In genomic region chr10:11319446-11319970, GRCm38 (mm10) we compare ENCODE assay signal across 22 mouse cellular contexts. TPM values are rescaled to one million over a fixed set of nuclear protein-coding genes. Genes with fewer than 3 reads are reported as not detected.
DNase-seq lines count a peak whose midpoint lies in the region; ATAC-seq and TF ChIP-seq lines count a peak whose summit lies in the region.
"Had no signal": no experiment of that assay in that cellular context is flagged by ENCODE, and none has a peak within 500 bp of the region (broad histone marks: within the 10 kb centered on the region; RNA-seq: fewer than 3 reads in every experiment).

No protein-coding gene starts in this region.

- H3K9me3 ChIP-seq in lung, postnatal 0 days (ENCODE audit: low read length): no peaks in the 10 kb centered on the region
- no peaks in the 10 kb centered on the region for H3K9me3 ChIP-seq in ES-E14 (ENCODE audit: control insufficient read depth, insufficient read depth, low read depth, low read length)
- H3K9me3 ChIP-seq: embryonic facial prominence, embryonic 10.5 days; embryonic facial prominence, embryonic 12.5 days; forebrain, embryonic 13.5 days; forebrain, embryonic 15.5 days had no signal

- TF ChIP-seq CTCF in lung, postnatal 0 days (IDR thresholded peaks at IDR 0.05): no peak

- no peak for ATAC-seq in lung, postnatal 0 days
- ATAC-seq in granulocyte monocyte progenitor cell, adult 5-6 weeks (replicated peaks; ENCODE audit: poor library complexity, severe bottlenecking): peak; percentile 85
- peak; percentile 61 for ATAC-seq in megakaryocyte progenitor cell, adult 5-6 weeks (replicated peaks; ENCODE audit: poor library complexity)
- ATAC-seq: activated CD4-positive, CD25-positive, alpha-beta regulatory T cell, adult 4 months; forebrain, embryonic 13.5 days; forebrain, embryonic 15.5 days; Patski had no signal

- peak; percentile 25 for DNase-seq in lung, postnatal 0 days (ENCODE audit: low spot score)
- no peak for DNase-seq in lung, postnatal 36 days
- no peak for DNase-seq in ES-E14 (ENCODE audit: low read depth, low spot score)
- no peak for DNase-seq in adrenal gland, postnatal 14 days
- DNase-seq in gastrocnemius, postnatal 25 days: no peak
- no peak for DNase-seq in neural tube, embryonic 10.5 days (ENCODE audit: extremely low spot score, low spot score)
- DNase-seq: adrenal gland, adult 8-10 months; adrenal gland, postnatal 25 days; cerebellum, adult 11 months; cerebellum, adult 18-20 months; cerebellum, adult 8-10 months; cerebellum, adult 9-11 months; cerebellum, postnatal 14 days; cerebellum, postnatal 36 days had no signal

- 74% methylated on average over 1 of the region's 1 CpGs for WGBS in lung, postnatal 0 days

- no peak overlapping the region for H3K4me3 ChIP-seq in lung, postnatal 0 days (ENCODE audit: low read depth, low read length)
- H3K4me3 ChIP-seq in ES-E14 (ENCODE audit: insufficient read depth in 1 of 2, low read depth in 1 of 2, low read length in 2 of 2, poor library complexity in 1 of 2, severe bottlenecking in 1 of 2): no peak overlapping the region
- H3K4me3 ChIP-seq: embryonic facial prominence, embryonic 10.5 days; embryonic facial prominence, embryonic 12.5 days; forebrain, embryonic 13.5 days; forebrain, embryonic 15.5 days had no signal

- no peak overlapping the region for H3K9ac ChIP-seq in lung, postnatal 0 days (replicated peaks; ENCODE audit: low read depth)
- H3K9ac ChIP-seq in ES-E14 (ENCODE audit: insufficient read depth, low read depth, low read length, poor library complexity, severe bottlenecking): no peak overlapping the region
- H3K9ac ChIP-seq: embryonic facial prominence, embryonic 12.5 days; forebrain, embryonic 13.5 days; forebrain, embryonic 15.5 days had no signal

- no peak overlapping the region for H3K27ac ChIP-seq in lung, postnatal 0 days (ENCODE audit: low read length)
- no peak overlapping the region for H3K27ac ChIP-seq in ES-E14 (ENCODE audit: insufficient read depth, low read depth, low read length, poor library complexity, severe bottlenecking)
- H3K27ac ChIP-seq: embryonic facial prominence, embryonic 10.5 days; embryonic facial prominence, embryonic 12.5 days; forebrain, embryonic 13.5 days; forebrain, embryonic 15.5 days had no signal

- H3K4me2 ChIP-seq in lung, postnatal 0 days (replicated peaks; ENCODE audit: low read depth, low read length): no peak overlapping the region
- H3K4me2 ChIP-seq: embryonic facial prominence, embryonic 12.5 days; forebrain, embryonic 13.5 days; forebrain, embryonic 15.5 days had no signal

- H3K27me3 ChIP-seq in lung, postnatal 0 days (replicated peaks; ENCODE audit: insufficient read depth, low read length): no peaks in the 10 kb centered on the region
- H3K27me3 ChIP-seq: embryonic facial prominence, embryonic 12.5 days; forebrain, embryonic 13.5 days; forebrain, embryonic 15.5 days; Patski had no signal

- no peaks in the 10 kb centered on the region for H3K36me3 ChIP-seq in lung, postnatal 0 days (ENCODE audit: insufficient read depth, low read length)
- no peaks in the 10 kb centered on the region for H3K36me3 ChIP-seq in ES-E14 (ENCODE audit: control insufficient read depth, insufficient read depth, low read length, poor library complexity, severe bottlenecking)
- H3K36me3 ChIP-seq: embryonic facial prominence, embryonic 10.5 days; embryonic facial prominence, embryonic 12.5 days; forebrain, embryonic 15.5 days had no signal

- H3K4me1 ChIP-seq in lung, postnatal 0 days (ENCODE audit: insufficient read depth, low read depth, low read length): no peaks in the 10 kb centered on the region
- no peaks in the 10 kb centered on the region for H3K4me1 ChIP-seq in ES-E14 (ENCODE audit: control insufficient read depth in 2 of 2, insufficient read depth in 2 of 2, low read length in 2 of 2, poor library complexity in 1 of 2)
- H3K4me1 ChIP-seq: embryonic facial prominence, embryonic 10.5 days; embryonic facial prominence, embryonic 12.5 days; forebrain, embryonic 13.5 days; forebrain, embryonic 15.5 days had no signal

- in situ Hi-C loops in ES-E14 (cut with MboI; ENCODE audit: low sequenced_read_pairs in 2 of 2, unreplicated experiment in 2 of 2): no loop called here

- TF ChIP-seq EP300 in lung, postnatal 0 days (IDR thresholded peaks at IDR 0.05): no peak

TF ChIP-seq in ES-E14, 5 proteins besides CTCF, POLR2A, EP300 and RAD21:
- TF ChIP-seq MAFK (IDR thresholded peaks at IDR 0.05; ENCODE audit: insufficient read depth, low read depth, low read length): peak; percentile 81
- no peak for TF ChIP-seq HCFC1 (IDR thresholded peaks at IDR 0.05; ENCODE audit: borderline replicate concordance, insufficient read depth, low read length)

RNA-seq across cellular contexts. Expression of gene Epm2a, which starts 23.7 kb away (rescaled TPM):
- polyA plus RNA-seq in lung, postnatal 0 days (2015; fragmentation: Nextera tagmentation; extraction: Ambion mirVana): 0.75 and 1.0 TPM in 2 replicates
- total RNA-seq in ES-E14 (2012; rRNA removed): 1.6 and 2.1 TPM in 2 replicates
- 1.9 and 3.6 TPM in 2 replicates for total RNA-seq in granulocyte monocyte progenitor cell, adult 5-6 weeks (2014; fragmentation: Nextera tagmentation)
- total RNA-seq in granulocyte monocyte progenitor cell, adult 5-6 weeks (2017): 3.7 and 4.3 TPM in 2 replicates
- 2.3 TPM in 2 replicates for total RNA-seq in megakaryocyte progenitor cell, adult 5-6 weeks (2015)
- 5.4 TPM in 2 replicates for total RNA-seq in megakaryocyte progenitor cell, adult 5-6 weeks (2017)
- 8.2 and 10.7 TPM in 2 replicates for total RNA-seq in adrenal gland, postnatal 14 days (2021)
- total RNA-seq in gastrocnemius, postnatal 25 days (2021): 10 to 100 TPM; 58.6 to 69.4 TPM
- polyA plus RNA-seq: activated CD4-positive, CD25-positive, alpha-beta regulatory T cell, adult 4 months had no signal

RNA-seq across cellular contexts. Expression of gene Fbxo30, which starts 38.4 kb away (rescaled TPM):
- polyA plus RNA-seq in lung, postnatal 0 days (2015; fragmentation: Nextera tagmentation; extraction: Ambion mirVana): 17.2 and 17.8 TPM in 2 replicates
- 20.7 and 26.9 TPM in 2 replicates for total RNA-seq in ES-E14 (2012; rRNA removed)
- total RNA-seq in granulocyte monocyte progenitor cell, adult 5-6 weeks (2014; fragmentation: Nextera tagmentation): 6.7 and 8.5 TPM in 2 replicates
- total RNA-seq in granulocyte monocyte progenitor cell, adult 5-6 weeks (2017): 14.6 and 14.7 TPM in 2 replicates
- total RNA-seq in megakaryocyte progenitor cell, adult 5-6 weeks (2015): 13.3 and 15.4 TPM in 2 replicates
- total RNA-seq in megakaryocyte progenitor cell, adult 5-6 weeks (2017): 9.6 and 12.3 TPM in 2 replicates
- total RNA-seq in adrenal gland, postnatal 14 days (2021): 22.3 TPM in 2 replicates
- 10 to 100 TPM; 12.8 to 16.1 TPM for total RNA-seq in gastrocnemius, postnatal 25 days (2021)
